ENCODE assay signal across 7 mouse cellular contexts in genomic region chr1:93445822-93446162, GRCm38 (mm10). TPM values are rescaled to one million over a fixed set of nuclear protein-coding genes. Genes with fewer than 3 reads are reported as not detected.
A peak's percentile ranks its signal among the peaks of the same experiment; 100 is the strongest.
DNase-seq lines count a peak whose midpoint lies in the region; ATAC-seq and TF ChIP-seq lines count a peak whose summit lies in the region.

No protein-coding gene starts in this region.

- peak overlapping the region; percentile 91 for H3K4me3 ChIP-seq in lung, embryonic 16.5 days (ENCODE audit: low read length)
- peak overlapping the region; percentile 93 for H3K4me3 ChIP-seq in embryonic fibroblast, embryonic 13.5 days (ENCODE audit: insufficient read depth, low read length)
- peak overlapping the region; percentile 91 for H3K4me3 ChIP-seq in limb, embryonic 12.5 days (replicated peaks)
- H3K4me3 ChIP-seq in stomach, embryonic 14.5 days (ENCODE audit: low read depth, low read length): peak overlapping the region; percentile 92

- H3K27ac ChIP-seq in lung, embryonic 16.5 days (ENCODE audit: low read length): peak overlapping the region; percentile 96
- H3K27ac ChIP-seq in embryonic fibroblast, embryonic 13.5 days (ENCODE audit: insufficient read depth, low read length): peak overlapping the region; percentile 91
- peak overlapping the region; percentile 96 for H3K27ac ChIP-seq in limb, embryonic 12.5 days
- H3K27ac ChIP-seq in stomach, embryonic 14.5 days (ENCODE audit: low read length): peak overlapping the region; percentile 94

- no peaks in the 10 kb centered on the region for H3K27me3 ChIP-seq in lung, embryonic 16.5 days (ENCODE audit: control insufficient read depth, insufficient read depth, low read depth, low read length)
- H3K27me3 ChIP-seq in limb, embryonic 12.5 days: no peaks in the 10 kb centered on the region
- no peaks in the 10 kb centered on the region for H3K27me3 ChIP-seq in stomach, embryonic 14.5 days (ENCODE audit: control insufficient read depth, insufficient read depth, low read length)

- ATAC-seq in lung, embryonic 16.5 days (ENCODE audit: low read depth): peak; percentile 34
- 0 out of 2 replicates have a peak, but pooled peaks have one; percentile 13 for ATAC-seq in limb, embryonic 12.5 days (ENCODE audit: insufficient number of reproducible peaks, insufficient read depth, low FRiP score, low TSS enrichment, low read depth)
- peak; percentile 47; the same call in 1 of the 2 replicates for ATAC-seq in stomach, embryonic 14.5 days (ENCODE audit: insufficient number of reproducible peaks, insufficient read depth, low FRiP score, low read depth)

- TF ChIP-seq POLR2A in embryonic fibroblast, embryonic 13.5 days (IDR thresholded peaks at IDR 0.05; ENCODE audit: low read depth, low read length): no peak; the same call in 1 of the 2 replicates

- TF ChIP-seq CTCF in embryonic fibroblast, embryonic 13.5 days (IDR thresholded peaks at IDR 0.05; ENCODE audit: borderline replicate concordance, insufficient read depth, low read length): no peak

- WGBS in lung, embryonic 16.5 days: 9% methylated on average over 3 of the region's 3 CpGs
- WGBS in limb, embryonic 12.5 days: 12% methylated on average over 3 of the region's 3 CpGs
- 7% methylated on average over 3 of the region's 3 CpGs for WGBS in stomach, embryonic 14.5 days

- no peak for DNase-seq in lung, postnatal 36 days
- no peak for DNase-seq in kidney, postnatal 36 days
- DNase-seq in adrenal gland, postnatal 10 days: no peak

- peaks cover 8% of the 10 kb centered on the region for H3K36me3 ChIP-seq in lung, embryonic 16.5 days (ENCODE audit: control insufficient read depth, insufficient read depth, low read length)
- H3K36me3 ChIP-seq in limb, embryonic 12.5 days: peaks cover 18% of the 10 kb centered on the region
- H3K36me3 ChIP-seq in stomach, embryonic 14.5 days (ENCODE audit: control insufficient read depth, insufficient read depth, low read length): peaks cover 17% of the 10 kb centered on the region

- peak overlapping the region; percentile 91 for H3K9ac ChIP-seq in lung, embryonic 16.5 days (ENCODE audit: low read length)
- peak overlapping the region; percentile 90 for H3K9ac ChIP-seq in limb, embryonic 12.5 days (replicated peaks)
- H3K9ac ChIP-seq in stomach, embryonic 14.5 days (replicated peaks; ENCODE audit: low read depth, low read length): peak overlapping the region; percentile 67; the same call in 1 of the 2 replicates

- H3K4me2 ChIP-seq in lung, embryonic 16.5 days (ENCODE audit: low read depth, low read length): peak overlapping the region; percentile 58
- H3K4me2 ChIP-seq in limb, embryonic 12.5 days: peak overlapping the region; percentile 66
- H3K4me2 ChIP-seq in stomach, embryonic 14.5 days (replicated peaks; ENCODE audit: low read depth, low read length): peak overlapping the region; percentile 62

- peaks cover 11% of the 10 kb centered on the region for H3K4me1 ChIP-seq in lung, embryonic 16.5 days (replicated peaks; ENCODE audit: control insufficient read depth, insufficient read depth, low read length)
- peaks cover 10% of the 10 kb centered on the region; the same call in 1 of the 2 replicates for H3K4me1 ChIP-seq in embryonic fibroblast, embryonic 13.5 days (ENCODE audit: control insufficient read depth, insufficient read depth, low read length)
- H3K4me1 ChIP-seq in limb, embryonic 12.5 days (replicated peaks): peaks cover 22% of the 10 kb centered on the region
- H3K4me1 ChIP-seq in stomach, embryonic 14.5 days (ENCODE audit: control insufficient read depth, insufficient read depth, low read length): peaks cover 24% of the 10 kb centered on the region

- H3K9me3 ChIP-seq in lung, embryonic 16.5 days (ENCODE audit: control insufficient read depth, low read length): no peaks in the 10 kb centered on the region
- H3K9me3 ChIP-seq in limb, embryonic 12.5 days: no peaks in the 10 kb centered on the region
- no peaks in the 10 kb centered on the region for H3K9me3 ChIP-seq in stomach, embryonic 14.5 days (ENCODE audit: control insufficient read depth, low read depth, low read length)

RNA-seq across cellular contexts. Expression of gene Hdlbp, which starts 32.8 kb away (rescaled TPM):
- polyA plus RNA-seq in lung, embryonic 16.5 days (2015; fragmentation: Nextera tagmentation; extraction: Ambion mirVana): 160 and 172 TPM in 2 replicates
- 579 and 643 TPM in 2 replicates for polyA plus RNA-seq in embryonic fibroblast, embryonic 13.5 days (2011; ENCODE audit: insufficient read length, low read depth, missing spikeins)
- polyA plus RNA-seq in limb, embryonic 12.5 days (2016; fragmentation: Nextera tagmentation; extraction: Ambion mirVana): 135 and 140 TPM in 2 replicates
- 197 and 219 TPM in 2 replicates for polyA plus RNA-seq in stomach, embryonic 14.5 days (2014; fragmentation: Nextera tagmentation; extraction: Ambion mirVana)
- total RNA-seq in adrenal gland, postnatal 10 days (2021): 100 to 1,000 TPM; 310 to 325 TPM
